Mouse (Mus musculus) spleen, postnatal 14 days (tissue): ENCODE data around the gene Myl3.

ENCODE experiments used
- DNase-seq, 2 experiments: peaks; one replicate each; pipeline ENCODE4 v3.0.0; 2021 to 2022; ENCODE audit warnings: low spot score in 2 of 2

Gene Myl3

DNA sequence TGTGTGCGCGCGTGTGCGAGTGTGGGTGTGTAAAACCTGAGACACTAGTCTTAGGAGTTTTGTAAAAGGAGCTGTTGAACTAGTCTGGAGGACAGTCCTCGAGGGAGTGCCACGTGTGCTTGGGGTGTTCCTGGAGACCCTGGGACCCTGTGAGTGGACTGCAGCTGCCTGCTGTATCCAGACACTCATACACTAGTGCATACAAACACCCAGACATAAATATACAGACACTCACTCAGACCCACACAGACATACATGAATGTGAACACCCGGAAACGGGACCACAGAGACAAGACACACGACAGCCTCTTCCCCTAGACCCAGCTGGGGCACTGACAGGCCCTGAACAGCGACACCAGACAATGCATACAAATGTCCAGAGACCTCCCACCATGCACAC lies 21.1 kb downstream of the Myl3 start:
- DNase-seq: no peak

DNA sequence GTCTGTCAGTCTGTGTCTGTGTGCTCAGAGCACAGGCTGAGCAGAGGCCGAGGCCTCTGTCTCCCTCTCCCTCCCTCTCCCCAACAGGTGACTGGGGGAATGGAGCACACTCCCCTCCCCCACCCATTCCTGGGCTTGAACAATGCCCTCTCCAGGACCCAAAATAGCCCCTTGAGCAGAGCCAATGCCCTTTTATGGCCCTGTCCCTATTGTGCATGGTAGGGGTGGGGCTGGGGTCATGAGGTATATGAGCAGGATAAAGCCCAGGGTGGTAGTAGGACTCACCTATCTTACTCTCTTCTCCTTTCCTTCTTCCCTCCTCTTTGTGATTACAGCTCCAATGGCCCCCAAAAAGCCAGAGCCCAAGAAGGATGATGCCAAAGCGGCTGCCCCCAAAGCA lies 21.7 kb downstream of the Myl3 start:
- DNase-seq: no peak

DNA sequence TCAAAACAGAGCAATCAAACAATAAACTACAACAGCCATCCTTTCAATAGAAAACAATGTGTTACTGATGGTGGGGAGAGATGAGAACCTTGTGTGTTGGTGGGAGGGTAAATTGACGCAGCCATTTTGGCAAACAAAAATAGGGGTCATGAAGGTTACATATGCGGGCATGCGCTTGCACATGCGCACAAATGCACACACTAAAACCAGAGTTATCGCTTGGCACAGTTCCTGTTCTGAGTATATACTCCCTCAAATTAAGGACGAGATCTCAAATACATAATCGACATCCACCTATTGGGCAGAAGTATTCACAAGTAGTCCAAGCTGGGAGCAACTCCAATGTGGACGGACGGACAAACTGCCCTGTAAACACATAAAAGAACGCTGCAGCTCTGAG lies 30.7 kb downstream of the Myl3 start:
- no peak for DNase-seq

DNA sequence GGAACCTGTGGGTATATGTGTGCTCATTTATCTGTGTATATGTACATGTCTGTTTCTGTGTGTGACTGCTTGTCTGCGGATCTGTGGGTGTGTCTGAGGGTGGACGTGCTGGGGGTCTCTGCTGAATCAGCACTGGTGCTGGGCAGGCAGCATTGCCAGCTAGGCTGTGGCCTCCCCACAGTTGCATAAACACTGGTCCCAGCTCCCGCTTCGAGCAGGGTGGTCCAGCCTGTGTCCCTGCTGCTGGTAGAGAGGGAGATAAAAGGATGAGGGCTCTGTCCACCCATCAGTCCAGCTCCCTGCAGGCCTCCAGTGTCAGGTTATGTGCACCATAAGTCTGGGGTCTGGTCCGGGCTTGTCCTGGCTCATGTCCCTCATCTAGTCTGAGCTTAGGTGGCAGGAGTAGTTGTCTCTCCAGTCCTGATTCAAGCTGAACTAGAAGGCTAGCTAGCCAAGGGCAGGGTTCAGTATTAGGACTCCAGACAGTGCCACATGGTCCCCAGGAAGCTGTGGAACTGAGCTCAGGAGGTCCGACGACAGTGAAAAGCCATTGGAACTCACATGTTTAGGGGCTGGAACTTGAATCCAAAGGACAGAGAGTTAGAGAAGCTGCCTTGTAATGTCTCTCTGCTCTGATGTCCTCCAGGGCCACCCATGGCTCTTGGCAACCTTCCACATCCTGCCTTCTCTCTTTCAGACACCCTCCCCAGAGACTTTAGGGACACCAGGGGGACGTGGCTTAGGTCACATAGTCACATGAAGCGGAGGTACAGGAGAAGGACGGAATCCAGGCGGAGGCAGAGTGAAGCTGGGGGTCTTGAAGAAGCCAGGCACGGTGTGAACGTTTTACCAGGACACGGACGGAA lies 33.0 kb downstream of the Myl3 start:
- DNase-seq: no peak

DNA sequence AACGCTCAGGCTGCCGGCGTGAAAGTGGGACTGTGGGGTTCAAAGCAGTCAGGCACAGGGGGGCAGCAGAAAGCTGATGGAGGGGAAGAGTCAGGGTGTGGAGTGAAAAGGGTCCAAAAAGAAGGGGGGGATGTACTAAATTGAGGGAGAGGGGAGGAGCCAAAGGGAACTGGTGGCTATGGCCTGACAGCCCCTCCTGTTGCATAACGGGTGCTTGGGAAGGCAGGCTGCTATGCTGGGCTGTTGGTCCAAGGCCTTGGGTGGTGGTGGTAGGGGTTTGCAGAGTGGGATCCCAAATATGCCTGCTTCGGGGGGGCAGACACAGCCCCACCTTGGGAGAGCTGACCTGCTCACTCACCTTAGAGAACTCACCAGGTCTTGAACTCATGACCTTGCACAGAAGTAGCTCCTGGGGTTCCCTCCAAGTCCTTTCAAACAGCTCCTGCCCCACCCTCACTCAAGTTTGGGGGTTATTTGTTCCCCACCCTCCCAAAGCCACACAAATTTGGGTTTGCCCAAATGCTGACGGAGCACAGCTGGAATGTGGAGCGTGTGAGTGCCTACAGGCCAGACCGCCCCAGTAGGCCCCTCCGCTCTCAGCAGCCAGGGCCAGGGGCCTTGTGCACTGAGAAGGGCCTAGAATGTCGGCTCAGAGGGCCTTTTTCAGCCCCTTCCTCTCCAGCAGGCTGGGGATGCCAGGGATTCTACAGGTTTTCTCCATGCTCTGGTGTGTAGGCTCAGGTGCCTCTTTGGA lies 33.8 kb downstream of the Myl3 start:
- no peak for DNase-seq

DNA sequence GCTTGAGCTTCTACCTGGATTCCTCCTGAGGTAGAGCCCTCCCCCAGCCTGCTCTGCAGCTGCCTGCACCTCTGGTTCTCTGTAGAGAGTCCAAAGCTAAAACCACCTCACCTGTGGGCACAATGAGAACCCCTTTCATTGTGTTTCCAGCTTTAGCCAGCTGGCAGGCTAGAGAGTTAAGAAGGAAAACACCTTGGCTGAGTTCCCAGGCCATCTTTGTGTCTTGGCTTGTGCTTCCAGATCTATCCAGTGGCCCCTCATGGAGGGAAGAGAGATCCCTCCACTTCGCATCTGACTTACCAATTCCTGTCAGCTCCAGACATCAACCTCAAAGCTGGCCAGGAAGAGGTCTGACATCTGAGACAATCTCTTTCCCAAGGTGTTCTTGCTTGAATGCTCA lies 36.4 kb downstream of the Myl3 start:
- DNase-seq: no peak

DNA sequence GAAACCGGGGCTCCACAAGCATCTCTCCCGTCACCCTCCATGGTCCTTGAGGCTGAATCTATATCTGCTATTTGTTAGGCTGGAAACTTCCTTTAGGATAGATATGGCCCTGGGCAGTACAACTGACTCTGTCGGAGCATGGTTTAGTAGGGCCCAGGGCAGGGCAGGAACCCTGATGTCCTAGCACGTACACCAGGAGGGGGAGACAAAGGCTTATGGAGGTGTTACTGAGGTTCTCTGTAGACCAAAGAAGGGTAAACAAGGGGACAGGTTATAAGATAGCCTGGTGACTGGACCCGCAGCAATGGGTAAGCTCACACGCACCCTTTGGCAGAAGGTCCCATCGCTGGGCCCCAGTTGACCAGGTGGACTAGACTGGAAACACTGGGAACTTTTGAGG lies 36.9 kb downstream of the Myl3 start:
- DNase-seq: no peak

DNA sequence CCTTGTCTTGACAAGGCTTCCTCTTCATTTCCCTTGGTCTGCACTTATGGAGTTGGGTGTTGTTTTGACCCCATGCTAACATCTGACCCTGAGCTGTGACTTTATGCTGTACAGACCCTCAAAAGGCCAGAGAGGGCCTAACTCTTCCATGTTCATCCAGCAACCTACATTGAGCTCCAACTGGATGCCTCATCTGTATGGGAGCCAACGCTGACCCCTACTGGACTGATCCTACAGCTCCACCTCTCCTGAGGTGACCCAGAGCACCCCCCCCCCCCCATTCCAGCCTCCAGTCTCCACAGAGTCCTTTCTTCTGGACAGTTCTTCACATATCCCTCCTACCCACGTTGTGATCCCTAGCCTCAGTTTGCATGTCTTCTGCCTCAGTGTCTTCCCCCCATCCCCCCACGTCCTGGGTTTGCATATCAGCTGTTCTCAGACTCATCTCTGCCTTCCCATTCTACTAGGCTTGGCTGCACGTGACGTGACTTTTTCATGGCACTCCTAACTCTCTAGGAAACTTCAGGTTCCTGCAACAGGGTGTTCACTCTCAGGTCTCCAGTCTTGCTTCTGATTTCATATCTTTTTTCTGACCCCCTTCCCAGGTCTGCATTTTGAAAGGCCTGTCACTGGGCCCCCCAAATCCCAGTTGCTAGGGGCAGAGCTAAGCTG lies 37.7 kb downstream of the Myl3 start:
- no peak for DNase-seq

DNA sequence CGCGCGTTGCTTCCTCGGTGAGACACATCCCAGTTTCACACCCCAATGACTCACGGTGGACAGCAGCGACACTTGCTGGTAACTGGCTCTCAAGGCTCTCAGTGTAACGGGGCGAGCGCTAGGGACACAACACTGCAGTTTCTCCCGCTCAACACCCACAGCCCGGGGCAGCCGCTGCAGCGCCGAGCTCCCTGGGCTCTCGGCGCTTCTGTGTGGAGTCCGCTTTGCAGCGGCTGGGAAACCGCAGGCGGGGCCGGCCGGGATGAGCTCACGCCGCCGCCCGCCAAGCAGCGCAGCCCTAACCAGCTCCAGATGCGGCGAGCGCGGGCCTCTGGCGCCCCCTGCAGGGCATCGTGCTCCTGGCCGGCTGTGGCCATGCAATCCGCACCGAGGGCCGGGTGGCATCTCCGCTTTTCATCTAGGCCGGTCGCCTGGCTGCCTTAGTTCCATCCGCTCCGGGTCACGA lies 39.6 kb downstream of the Myl3 start:
- peak; percentile 79 to 88 for DNase-seq

DNA sequence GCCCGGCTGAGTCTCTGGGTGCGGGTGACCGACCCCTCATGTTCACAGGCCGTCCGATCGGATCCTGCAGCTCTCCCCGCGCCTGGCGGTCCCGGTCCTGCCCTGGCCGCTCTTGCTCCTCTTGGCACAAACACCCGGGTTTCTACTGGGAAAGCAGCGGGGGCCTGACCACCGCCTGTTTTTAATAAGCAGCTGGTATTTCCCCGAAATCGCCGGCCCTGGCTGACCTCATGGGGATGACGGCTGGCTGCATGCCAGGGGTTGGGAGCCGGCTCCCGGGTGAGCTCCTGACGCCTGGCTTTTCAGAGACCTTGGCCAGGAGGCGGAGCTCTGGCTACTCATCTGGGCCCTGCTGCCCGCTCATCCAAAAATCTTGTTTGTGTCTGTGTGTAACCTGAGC lies 40.1 kb downstream of the Myl3 start:
- DNase-seq: peak in 1 of 2 experiments; percentile 18

DNA sequence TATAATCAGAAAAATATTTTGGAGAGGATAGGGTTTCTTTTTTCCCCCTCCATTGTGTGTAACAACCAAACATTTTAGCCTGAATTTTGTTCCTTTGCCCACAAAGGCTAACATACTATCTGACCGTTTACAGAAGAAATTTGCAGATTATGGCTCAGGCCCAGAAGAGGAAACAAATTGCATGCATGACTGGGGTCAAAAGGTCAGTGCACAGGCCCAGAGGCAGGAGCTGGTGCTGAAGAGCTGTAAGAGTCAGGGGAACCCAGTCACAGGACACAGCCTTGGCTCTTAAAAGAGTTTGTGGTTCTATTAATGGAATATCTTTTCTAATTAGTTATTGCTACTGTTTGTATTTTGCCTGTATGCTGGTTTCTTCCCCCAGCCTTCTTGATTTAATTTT lies 42.0 kb downstream of the Myl3 start:
- no peak for DNase-seq

DNA sequence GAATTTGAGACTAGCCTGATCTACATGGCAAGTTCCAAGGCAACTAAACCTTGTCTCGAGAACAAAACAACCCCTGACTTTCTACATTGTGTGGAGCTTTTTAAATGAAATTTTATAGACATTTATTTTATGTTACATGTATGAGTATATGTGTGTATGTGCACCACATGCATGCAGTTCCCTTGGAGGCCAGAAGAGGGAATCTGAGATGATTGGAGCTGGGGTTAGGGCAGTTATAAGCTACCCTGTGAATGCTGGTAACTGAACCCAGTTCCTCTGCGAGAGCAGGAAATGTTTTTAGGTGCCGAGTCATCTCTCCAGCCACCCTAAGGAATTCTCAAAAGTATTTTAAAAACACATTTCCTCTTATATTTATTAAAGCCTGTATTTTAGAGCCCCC lies 46.5 kb downstream of the Myl3 start:
- no peak for DNase-seq

DNA sequence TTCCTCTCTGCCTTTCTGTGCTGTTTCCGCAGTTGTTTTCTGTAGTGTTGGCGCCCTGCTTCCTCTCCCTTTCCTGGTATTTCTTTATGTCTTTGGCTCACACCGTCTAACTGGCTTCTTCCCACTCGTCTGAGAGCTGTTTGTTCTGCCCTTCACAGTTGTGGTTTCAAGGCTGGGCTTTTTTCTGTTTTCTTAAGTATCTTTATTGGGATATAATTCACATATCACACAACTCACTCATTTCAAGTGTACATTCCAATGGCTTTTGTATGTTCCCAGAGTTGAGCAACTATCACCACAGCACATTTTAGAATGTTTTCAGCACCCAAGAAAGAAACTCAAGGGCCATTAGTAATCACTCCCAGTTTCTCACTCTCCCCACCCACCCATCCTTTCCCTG lies 48.8 kb downstream of the Myl3 start:
- no peak for DNase-seq

DNA sequence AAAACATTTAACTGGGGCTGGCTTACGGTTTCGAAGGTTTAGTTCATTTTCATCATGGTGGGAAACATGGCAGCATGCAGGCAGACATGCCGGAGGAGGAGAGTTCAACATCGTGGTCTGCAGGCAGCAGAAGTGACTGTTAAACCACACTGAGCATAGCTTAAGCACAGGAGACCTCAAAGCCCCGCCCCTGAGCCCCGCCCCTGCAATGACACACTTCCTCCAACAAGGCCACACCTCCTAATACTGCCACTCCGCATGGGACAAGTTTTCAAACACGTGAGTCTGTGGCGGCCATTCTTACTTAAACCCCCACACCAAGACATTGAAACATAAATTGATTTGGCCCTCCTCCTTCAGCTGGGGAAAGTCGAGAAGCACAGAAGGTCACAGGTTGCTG lies 55.4 kb downstream of the Myl3 start:
- no peak for DNase-seq

DNA sequence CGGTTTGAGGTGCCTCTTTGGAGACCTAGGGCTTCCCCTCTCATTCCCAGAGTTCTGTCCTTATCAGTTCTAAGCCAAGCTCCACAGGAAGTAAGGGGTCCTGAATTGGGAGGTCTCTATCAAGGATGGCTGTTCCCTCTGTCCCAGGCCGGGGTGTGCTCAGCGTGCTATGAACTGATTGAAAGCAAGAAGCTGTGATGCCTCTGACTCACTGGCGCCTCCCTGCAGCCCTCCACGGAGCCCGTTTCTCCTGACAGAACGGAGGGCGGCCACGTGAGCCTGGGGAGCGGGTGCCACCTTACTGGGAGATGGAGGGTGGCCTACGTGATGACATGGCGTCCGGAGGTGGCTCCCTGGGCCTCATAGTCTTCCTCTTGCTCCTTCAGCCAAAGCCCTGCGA lies 56.2 kb downstream of the Myl3 start, which contains the start of gene Prss42:
TSS of gene Prss42 (plus strand) at position 301 of the 400 bp plus-strand sequence.
- DNase-seq: no peak

DNA sequence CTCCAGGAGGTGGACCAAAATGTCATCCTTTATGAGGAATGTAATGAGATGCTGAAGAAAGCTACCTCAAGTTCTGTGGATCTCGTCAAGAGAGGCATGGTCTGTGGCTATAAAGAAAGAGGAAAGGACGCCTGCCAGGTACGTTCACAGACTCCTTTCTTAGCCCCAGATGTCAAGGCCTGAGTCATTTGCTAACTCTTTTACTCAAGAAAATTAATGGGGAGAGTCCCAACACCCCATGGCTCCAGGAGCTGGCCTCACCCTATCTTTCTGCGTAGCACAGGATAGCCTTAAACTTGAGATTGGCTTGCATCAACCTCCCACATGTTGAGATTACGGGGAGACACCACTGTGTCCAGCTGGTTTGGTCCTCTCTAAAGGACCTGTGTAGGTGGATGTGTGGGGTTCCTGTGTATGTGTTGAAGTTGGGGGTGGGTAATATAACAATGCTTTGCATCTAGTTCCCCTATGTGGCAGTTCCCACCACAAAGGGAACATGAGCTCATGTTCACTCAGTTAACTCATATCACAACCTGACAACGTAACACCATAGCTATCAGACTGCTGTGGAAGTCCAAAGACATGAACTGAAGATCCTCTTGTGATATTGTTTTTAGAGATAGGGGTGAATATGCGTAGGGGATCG lies 59.3 kb downstream of the Myl3 start:
- no peak for DNase-seq

DNA sequence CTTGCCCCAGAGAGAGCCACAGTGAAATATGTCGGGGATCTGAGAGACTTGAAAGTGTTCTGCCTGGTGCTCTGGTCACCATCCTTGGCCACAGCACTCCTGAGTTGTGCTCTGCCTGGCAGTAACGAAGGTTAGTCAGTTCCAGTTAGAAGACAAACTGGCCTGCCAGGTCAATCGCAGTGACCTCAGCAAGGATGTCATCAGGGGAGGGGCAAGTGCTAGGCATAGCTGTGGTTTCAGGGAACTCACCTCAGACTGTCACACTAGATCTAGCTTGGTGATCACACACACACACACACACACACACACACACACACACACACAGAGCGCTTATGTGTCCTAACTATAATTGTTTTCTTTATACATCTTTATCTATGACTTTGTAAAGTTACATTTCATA lies 61.6 kb downstream of the Myl3 start:
- DNase-seq: no peak

DNA sequence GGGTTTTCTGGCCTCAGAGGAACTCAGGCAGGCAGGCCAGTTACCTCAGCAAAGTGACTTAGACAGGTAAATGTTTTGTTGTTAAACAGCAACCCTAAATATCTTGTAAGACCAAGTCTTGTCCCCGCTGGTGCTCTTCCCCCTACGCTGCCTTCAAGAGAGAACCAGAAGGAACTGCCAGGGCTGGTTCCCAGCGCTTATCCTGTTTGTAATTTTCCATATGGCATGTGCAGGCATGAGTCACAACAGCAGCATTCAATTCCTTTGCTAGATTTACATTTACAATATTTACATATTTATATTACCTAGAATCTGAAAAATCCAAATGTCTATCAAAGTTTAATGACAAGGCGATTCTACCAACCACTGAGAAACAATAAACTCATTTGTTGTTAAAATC lies 68.4 kb downstream of the Myl3 start:
- DNase-seq: no peak

DNA sequence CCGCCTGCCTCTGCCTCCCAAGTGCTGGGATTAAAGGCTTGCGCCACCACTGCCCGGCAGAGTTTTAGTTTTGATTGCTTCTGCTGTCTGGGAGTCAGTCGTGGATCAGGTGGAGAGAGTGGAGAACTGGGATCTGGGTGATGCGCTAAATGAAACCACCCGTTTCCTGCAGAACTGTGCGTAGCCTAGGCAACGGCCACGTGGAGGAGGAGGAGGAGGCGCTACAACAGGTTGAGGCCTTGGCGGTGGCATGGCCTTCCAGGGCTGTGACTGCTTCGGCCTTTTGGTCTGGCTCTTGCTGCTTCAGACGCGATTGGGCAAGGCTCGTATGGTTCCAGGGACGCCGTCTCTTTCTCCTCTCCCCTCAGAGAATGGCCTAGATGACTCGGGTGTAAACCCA lies 72.1 kb downstream of the Myl3 start, which contains the start of gene Prss44:
TSS of gene Prss44 (plus strand) at position 206 of the 400 bp plus-strand sequence.
- no peak for DNase-seq
